Mouse (Mus musculus) induced T-regulatory cell, adult 2 months (primary cell): Measurements from ENCODE around the gene Slc35f1.

Experiments used
- DNase-seq: peaks from one replicate; pipeline ENCODE4 v3.0.0-alpha.2; 2012; ENCODE audit warnings: low read depth

Slc35f1 gene

GRCm38 (mm10) chr10:52690334-52690991 is at the start of gene Slc35f1:
Gene Slc35f1, plus strand, starts transcription at chr10:52690533.
- DNase-seq, result peak; percentile 1

GRCm38 (mm10) chr10:52671234-52671633 is 19.1 kb upstream of the Slc35f1 start:
- DNase-seq, result no peak

- DNase-seq, result no peak
Measured at GRCm38 (mm10) chr10:52690992-52691731, 829 bp downstream of the Slc35f1 start.

- no peak for DNase-seq
Measured at GRCm38 (mm10) chr10:52703688-52704087, 13.4 kb downstream of the Slc35f1 start.

GRCm38 (mm10) chr10:52704101-52705051 is 14.0 kb downstream of the Slc35f1 start:
- DNase-seq, result no peak

DNA sequence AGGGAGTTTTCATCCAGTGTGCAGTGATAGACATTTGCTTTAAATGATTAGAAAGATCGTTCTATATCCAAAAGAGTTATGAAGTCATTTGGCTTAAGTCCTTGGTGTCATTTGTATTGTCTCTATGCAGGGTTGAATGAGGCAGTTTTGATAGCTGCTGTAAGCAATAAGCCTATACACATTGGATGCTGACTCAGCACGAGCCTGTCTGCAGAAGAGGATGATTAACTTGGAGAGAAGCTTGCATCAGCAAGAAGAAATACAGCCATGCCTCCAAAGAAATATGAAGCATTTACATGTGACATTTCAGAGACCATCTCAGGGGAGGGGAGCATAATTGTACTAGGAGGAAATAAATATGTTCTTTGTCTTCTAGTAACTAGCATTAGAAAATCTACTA is 19.1 kb downstream of the Slc35f1 start:
- DNase-seq, result no peak

GRCm38 (mm10) chr10:52712166-52712565 is 21.8 kb downstream of the Slc35f1 start:
- DNase-seq, result no peak

DNA sequence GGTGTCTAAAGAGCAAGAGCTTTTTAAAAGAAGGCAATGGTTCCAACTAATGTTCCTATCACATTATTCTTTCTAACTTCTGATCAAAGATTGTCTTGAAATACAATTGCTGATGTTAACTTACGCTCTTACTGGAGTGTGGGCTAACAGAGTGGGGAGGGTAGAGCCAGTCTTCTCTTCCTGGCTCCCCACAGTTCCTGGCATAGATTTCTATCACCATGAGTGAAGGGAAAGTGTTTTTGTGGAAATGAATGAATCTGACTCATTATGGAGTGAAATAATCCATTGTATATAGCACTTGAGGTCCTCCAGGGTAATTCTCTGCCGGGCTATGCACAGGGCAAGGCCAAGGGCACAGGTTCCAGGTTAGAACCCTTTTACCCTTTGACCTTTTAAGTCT is 24.2 kb downstream of the Slc35f1 start:
- no peak for DNase-seq

DNA sequence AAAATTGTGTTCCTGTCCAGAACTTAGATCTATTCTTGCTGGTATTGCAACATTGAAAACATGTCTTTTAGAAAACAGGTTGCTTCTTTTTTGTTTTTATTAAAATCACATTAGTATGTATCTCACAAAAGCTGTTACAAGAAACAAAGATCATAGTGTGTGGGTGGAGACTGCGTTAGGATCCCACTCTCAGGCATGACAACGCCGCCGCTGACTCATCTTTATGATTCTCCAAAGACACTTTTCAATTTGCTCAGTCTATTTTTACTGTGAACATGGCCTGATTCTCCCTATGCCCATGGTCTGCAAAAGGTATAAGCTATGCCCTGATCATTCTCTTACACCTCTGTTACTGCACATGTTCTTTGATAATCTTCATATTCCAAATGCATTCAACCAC is 24.8 kb downstream of the Slc35f1 start:
- no peak for DNase-seq

DNA sequence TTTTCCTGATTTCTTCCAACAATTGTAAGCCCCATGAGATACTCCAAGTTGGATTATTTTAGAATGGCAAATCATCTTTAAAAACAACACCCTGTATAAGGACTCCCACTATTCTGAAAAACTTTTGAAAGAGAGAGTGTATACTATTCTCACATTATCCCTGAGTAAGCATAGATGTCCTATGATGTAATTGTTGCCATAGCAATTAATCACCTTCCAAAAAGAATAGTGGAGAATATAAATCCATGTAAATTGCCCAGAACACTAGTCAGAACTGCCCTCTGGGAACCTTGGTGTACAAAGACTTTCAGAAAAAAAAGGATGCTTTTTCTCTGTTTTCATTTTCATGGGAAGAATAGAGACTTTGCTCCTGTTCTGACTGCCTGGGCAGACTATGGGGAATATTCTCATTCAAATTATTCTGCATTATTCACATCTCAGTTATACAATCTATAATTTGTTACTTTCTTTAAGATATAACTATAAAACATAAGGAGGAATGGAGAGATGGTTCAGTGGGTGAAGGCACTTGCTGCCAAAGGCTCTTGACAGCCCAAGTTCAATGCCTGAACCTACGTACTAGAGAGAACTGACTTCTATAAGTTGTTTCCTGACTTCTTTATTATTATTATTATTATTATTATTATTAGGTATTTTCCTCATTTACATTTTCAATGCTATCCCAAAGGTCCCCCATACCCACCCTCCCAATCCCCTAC is 28.0 kb downstream of the Slc35f1 start:
- DNase-seq, result no peak

- no peak for DNase-seq
Measured at GRCm38 (mm10) chr10:52726674-52727073, 36.3 kb downstream of the Slc35f1 start.

GRCm38 (mm10) chr10:52742671-52743379 is 52.5 kb downstream of the Slc35f1 start:
- DNase-seq, result no peak

DNA sequence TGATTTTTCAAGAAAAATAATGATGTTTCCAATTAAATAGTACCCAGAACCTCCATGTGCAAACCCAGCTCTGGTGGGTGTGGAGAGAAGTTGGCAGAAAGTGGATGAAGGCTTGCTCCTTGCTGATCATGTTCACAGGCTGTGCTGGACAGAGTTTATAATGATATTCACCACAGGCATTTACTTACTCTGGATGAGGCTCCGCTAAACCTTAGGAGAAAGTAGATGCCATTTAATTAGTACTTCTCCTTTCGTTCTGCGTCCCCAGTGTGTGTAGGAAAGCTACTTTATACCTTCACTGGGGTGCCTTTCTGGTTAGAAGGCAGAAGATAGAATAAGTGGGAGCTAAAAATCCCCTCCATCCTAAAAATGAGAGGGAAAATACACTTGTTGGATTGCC is 53.5 kb downstream of the Slc35f1 start:
- no peak for DNase-seq

GRCm38 (mm10) chr10:52748028-52748597 is 57.8 kb downstream of the Slc35f1 start:
- DNase-seq, result no peak

- no peak for DNase-seq
Measured at GRCm38 (mm10) chr10:52755949-52756679, 65.8 kb downstream of the Slc35f1 start.

GRCm38 (mm10) chr10:52757496-52758260 is 67.3 kb downstream of the Slc35f1 start:
- DNase-seq, result no peak

- DNase-seq, result peak; percentile 3
Measured at GRCm38 (mm10) chr10:52758589-52758988, 68.3 kb downstream of the Slc35f1 start.

DNA sequence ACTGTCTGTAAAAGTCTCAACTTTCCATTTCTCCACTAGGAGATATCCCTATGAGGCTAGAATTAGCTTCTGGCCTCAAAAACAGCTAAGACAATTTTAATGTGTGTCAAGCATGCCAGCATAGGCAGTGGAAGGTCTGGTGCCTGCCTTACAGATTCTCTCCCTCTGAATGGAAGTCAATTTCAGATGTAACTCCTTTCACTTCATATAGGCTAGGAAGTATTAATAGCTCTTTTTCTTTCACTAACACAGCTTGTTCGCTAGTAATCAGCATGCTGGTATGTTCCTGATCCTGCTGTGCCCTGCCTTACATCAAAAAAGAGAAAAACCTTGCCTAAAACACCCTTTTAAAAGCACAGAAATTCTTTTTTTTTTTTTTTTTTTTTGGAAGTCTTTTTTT is 70.2 kb downstream of the Slc35f1 start:
- DNase-seq, result no peak

DNA sequence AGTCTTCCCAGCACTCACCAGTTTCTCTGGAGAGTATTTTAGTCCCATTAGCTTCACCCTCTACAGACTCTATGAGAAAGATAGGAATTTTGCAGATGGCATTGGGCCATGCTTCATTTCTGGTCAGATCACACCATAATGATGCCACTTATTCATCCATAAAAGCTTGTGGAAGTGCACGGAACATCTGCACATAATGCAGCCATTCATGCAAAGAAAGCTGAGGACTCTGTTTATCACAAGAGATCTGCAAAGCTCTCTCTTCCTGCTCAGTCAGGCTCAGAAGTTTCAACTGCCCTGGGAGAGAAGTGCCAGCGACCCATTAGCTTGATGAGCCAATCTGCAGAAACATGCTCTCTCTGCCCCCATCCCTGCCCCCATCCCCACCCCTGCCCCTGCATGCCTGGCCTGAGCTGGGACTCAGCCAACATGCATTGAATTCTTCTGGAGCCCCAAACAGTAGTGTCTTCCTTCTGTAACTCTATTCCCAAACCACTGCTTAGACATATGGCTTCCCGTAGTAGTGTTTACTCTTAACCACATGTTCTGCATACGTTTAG is 89.7 kb downstream of the Slc35f1 start:
- DNase-seq, result no peak
